Mouse (Mus musculus) kidney, embryonic 16.5 days (tissue): ENCODE data around the gene Rps6kb2. TPM values are rescaled to one million over a fixed set of nuclear protein-coding genes. Genes with fewer than 3 reads are reported as not detected.
A peak's percentile ranks its signal among the peaks of the same experiment; 100 is the strongest.

Source experiments
- ATAC-seq: fragments of 200-750 bp; cut with Nextera tagmentation; 2 replicates; pipeline ENCODE4 v1.8.0; 2017; ENCODE audit warnings: moderate TSS enrichment; ENCODE audit not compliant: low FRiP score, low TSS enrichment
- H3K27ac ChIP-seq: fragments of 300-500 bp; sonication (generic); 2 replicates; pipeline ENCODE4 v1.5.1; 2014; ENCODE audit warnings: low read length
- H3K27me3 ChIP-seq: fragments of 300-500 bp; sonication (generic); 2 replicates; pipeline ENCODE4 v1.6.1; 2014; ENCODE audit warnings: low read length, control low read depth, mixed read lengths; ENCODE audit not compliant: insufficient read depth
- H3K36me3 ChIP-seq: fragments of 300-500 bp; sonication (generic); 2 replicates; pipeline ENCODE4 v1.6.1; 2014; ENCODE audit warnings: low read length, control low read depth, mixed read lengths; ENCODE audit not compliant: insufficient read depth
- H3K4me1 ChIP-seq: fragments of 300-500 bp; sonication (generic); 2 replicates; pipeline ENCODE4 v1.6.1; 2014; ENCODE audit warnings: low read length, control low read depth, mixed read lengths; ENCODE audit not compliant: insufficient read depth
- H3K4me2 ChIP-seq: fragments of 300-500 bp; sonication (generic); replicated peaks from 2 replicates; pipeline ENCODE4 v1.6.1; 2014; ENCODE audit warnings: low read depth, low read length
- H3K4me3 ChIP-seq: fragments of 300-500 bp; sonication (generic); 2 replicates; pipeline ENCODE4 v1.5.1; 2014; ENCODE audit warnings: mild to moderate bottlenecking, low read length
- H3K9ac ChIP-seq: fragments of 300-500 bp; sonication (generic); replicated peaks from 2 replicates; pipeline ENCODE4 v1.6.1; 2014; ENCODE audit warnings: low read length
- H3K9me3 ChIP-seq: fragments of 300-500 bp; sonication (generic); 2 replicates; pipeline ENCODE4 v1.6.1; 2016; ENCODE audit warnings: low read length, control low read depth
- WGBS: fragments of 180-500 bp; shearing (Covaris S2); extraction: QIAGEN DNeasy Blood & Tissue Kit; methylation state at CpG from one replicate; pipeline ENCODE4 v1.1.7; 2014; 5-methylcytosine and 5-hydroxymethylcytosine counted together
- polyA plus RNA-seq: library from polyadenylated mRNA; unstranded; fragments of >200 nt; fragmentation: Nextera tagmentation; extraction: Ambion mirVana; gene quantifications from 2 replicates; pipeline ENCODE4 v1.2.1, GENCODE M21; 2015

Gene Rps6kb2
- polyA plus RNA-seq, 1 experiment from 2014 or later = 62.9 TPM

DNA sequence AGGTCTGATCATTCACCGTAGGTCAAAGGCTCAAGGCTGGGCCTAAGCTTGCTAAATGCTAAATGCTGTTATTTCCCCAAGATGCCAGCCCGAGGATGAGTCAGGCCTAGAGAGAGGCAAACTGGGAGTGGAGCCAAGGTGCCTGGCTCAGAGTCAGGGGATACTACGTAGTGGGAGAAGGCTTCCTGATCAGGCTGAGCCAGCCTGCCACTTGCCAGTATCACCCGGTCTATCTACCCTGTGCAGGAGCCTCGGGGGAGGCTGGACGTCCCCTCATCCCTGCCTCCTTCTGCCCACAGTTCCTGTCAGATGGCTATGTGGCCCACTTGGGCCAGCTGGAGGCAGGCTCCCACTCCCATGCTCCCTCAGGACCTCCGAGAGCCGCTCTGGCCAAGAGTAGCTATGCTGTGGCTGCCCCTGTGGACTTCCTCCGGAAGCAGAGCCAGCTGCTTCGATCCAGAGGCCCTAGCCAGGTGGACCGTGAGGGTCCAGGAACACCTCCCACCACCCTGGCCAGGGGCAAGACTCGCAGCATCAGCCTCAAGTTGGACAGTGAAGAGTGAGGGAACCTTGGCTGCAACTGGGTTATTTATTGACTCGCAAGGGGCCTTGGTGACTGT, 49.9 kb downstream of the Rps6kb2 start:
- Histone ChIP-seq H3K4me2 (no peak overlapping the region; the same call in 1 of the 2 replicates), H3K27ac (peak overlapping the region; percentile 87), H3K9ac (peak overlapping the region; percentile 22), H3K4me3 (no peak overlapping the region), H3K9me3 (no peaks in the 10 kb centered on the region), H3K4me1 (peaks cover 22% of the 10 kb centered on the region), H3K36me3 (peaks cover 33% of the 10 kb centered on the region), H3K27me3 (no peaks in the 10 kb centered on the region)
- WGBS = 39% methylated on average over 13 of the region's 13 CpGs
- peak; percentile 31 for ATAC-seq

- 97% methylated on average over 26 of the region's 26 CpGs for WGBS
Observed at GRCm38 (mm10) chr19:4112063-4112960, 50.8 kb downstream of the Rps6kb2 start.

DNA sequence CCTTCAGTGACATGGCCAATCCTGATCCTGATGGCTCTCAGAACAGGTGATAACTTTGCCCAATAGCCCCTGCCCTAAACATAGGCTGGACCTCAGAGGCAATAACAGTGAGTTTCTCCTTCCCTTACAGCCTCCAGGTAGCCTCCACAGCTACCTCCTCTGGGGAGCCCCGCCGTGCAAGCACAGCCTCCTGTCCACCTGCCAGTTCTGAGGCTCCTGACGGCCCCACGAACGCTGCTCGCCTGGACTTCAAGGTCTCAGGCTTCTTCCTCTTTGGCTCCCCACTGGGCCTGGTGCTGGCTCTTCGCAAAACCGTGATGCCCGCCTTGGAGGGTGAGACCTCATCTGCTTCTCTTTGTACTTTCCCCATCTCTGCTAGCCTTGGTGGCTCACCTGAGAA, 54.6 kb downstream of the Rps6kb2 start:
- Histone ChIP-seq H3K36me3 (peaks cover 8% of the 10 kb centered on the region), H3K4me2 (no peak overlapping the region), H3K4me3 (no peak overlapping the region), H3K9ac (no peak overlapping the region), H3K9me3 (no peaks in the 10 kb centered on the region), H3K27me3 (no peaks in the 10 kb centered on the region), H3K27ac (no peak overlapping the region), H3K4me1 (peaks cover 11% of the 10 kb centered on the region)
- no peak for ATAC-seq
- 84% methylated on average over 9 of the region's 9 CpGs for WGBS

More at GRCm38 (mm10) chr19:4112063-4112960, 50.8 kb downstream of the Rps6kb2 start:
- H3K36me3 ChIP-seq = peaks cover 26% of the 10 kb centered on the region
- no peak overlapping the region for H3K4me3 ChIP-seq
- no peak overlapping the region for H3K4me2 ChIP-seq
- H3K4me1 ChIP-seq = peaks cover 22% of the 10 kb centered on the region
- no peak overlapping the region for H3K9ac ChIP-seq
- H3K27me3 ChIP-seq = no peaks in the 10 kb centered on the region
- no peak for ATAC-seq
- H3K9me3 ChIP-seq = no peaks in the 10 kb centered on the region
- peak overlapping the region; percentile 87; the same call in 1 of the 2 replicates for H3K27ac ChIP-seq

DNA sequence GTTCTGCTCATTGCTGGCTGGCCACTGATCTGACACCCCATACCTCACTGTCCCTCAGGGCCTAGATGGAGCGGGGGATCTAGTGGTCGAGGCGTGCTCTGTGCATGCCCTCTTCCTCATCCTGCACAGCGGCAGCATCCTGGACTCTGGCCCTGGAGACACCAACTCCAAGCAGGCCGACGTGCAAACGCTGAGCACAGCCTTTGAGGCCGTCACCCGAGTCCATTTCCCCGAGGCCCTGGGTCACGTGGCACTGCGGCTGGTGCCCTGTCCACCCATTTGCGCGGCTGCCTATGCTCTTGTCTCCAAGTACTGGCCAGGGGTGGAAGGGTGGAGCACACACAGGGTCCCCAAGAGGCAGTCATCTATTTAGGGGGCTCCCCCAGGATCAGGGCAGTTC, 56.5 kb downstream of the Rps6kb2 start:
- no peak overlapping the region for H3K4me3 ChIP-seq
- no peak overlapping the region for H3K9ac ChIP-seq
- no peaks in the 10 kb centered on the region for H3K9me3 ChIP-seq
- 87% methylated on average over 14 of the region's 14 CpGs for WGBS
- no peak for ATAC-seq
- H3K4me2 ChIP-seq = no peak overlapping the region
- peaks cover 5% of the 10 kb centered on the region; the same call in 1 of the 2 replicates for H3K27me3 ChIP-seq
- H3K4me1 ChIP-seq = no peaks in the 10 kb centered on the region
- no peak overlapping the region for H3K27ac ChIP-seq
- peaks cover under 1% of the 10 kb centered on the region; the same call in 1 of the 2 replicates for H3K36me3 ChIP-seq

DNA sequence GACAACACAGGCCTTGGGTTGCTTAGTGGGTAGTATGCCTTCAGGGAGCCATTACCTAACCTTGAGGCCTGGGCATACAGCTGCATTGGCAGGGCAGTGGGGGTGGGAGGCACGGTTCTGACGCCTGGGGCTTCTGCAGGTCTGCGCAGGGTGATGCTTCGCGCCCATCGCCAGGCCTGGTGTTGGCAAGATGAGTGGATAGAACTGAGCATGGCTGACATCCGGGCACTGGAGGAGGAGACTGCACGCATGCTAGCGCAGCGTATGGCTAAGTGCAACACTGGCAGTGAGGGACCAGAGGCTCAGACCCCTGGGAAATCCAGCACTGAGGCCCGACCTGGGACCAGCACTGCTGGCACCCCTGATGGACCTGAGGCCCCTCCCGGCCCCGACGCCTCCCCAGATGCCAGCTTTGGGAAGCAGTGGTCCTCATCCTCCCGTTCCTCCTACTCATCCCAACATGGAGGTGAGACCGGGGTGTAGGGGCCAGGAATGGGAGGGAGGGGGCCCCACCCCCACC, 58.4 kb downstream of the Rps6kb2 start:
- no peak overlapping the region for H3K9ac ChIP-seq
- no peak overlapping the region for H3K4me2 ChIP-seq
- H3K27ac ChIP-seq = no peak overlapping the region
- H3K4me1 ChIP-seq = peaks cover 17% of the 10 kb centered on the region
- 85% methylated on average over 16 of the region's 16 CpGs for WGBS
- no peaks in the 10 kb centered on the region for H3K9me3 ChIP-seq
- ATAC-seq = no peak
- no peaks in the 10 kb centered on the region; the same call in 1 of the 2 replicates for H3K36me3 ChIP-seq
- H3K27me3 ChIP-seq = peaks cover 23% of the 10 kb centered on the region
- no peak overlapping the region for H3K4me3 ChIP-seq

Other genes starting within 250 kb of the Rps6kb2 start
- 3.9 and 5.1 TPM in 2 replicates for gene Aldh3b1, start 233.5 kb downstream of the Rps6kb2 start, polyA plus RNA-seq
- 19.4 and 23.1 TPM in 2 replicates for gene Unc93b1, start 228.2 kb downstream of the Rps6kb2 start, polyA plus RNA-seq
- gene Aldh3b3, start 204.7 kb downstream of the Rps6kb2 start, polyA plus RNA-seq = not detected in 2 replicates
- 3.7 and 5.1 TPM in 2 replicates for gene Aldh3b2, start 191.0 kb downstream of the Rps6kb2 start, polyA plus RNA-seq
- gene Acy3, start 176.8 kb downstream of the Rps6kb2 start, polyA plus RNA-seq = 44.8 and 47.5 TPM in 2 replicates
- 1.5 TPM in 2 replicates for gene Tbx10, start 170.6 kb downstream of the Rps6kb2 start, polyA plus RNA-seq
- gene Nudt8, start 162.8 kb downstream of the Rps6kb2 start, polyA plus RNA-seq = 36.2 and 39.8 TPM in 2 replicates
- 3.9 and 5.2 TPM in 2 replicates for gene Gm49405, start 162.7 kb downstream of the Rps6kb2 start, polyA plus RNA-seq
- 5.3 and 6.1 TPM in 2 replicates for gene Doc2g, start 160.0 kb downstream of the Rps6kb2 start, polyA plus RNA-seq
- gene Ndufv1, start 150.5 kb downstream of the Rps6kb2 start, polyA plus RNA-seq = 261 and 285 TPM in 2 replicates
- gene Gstp1, start 125.4 kb downstream of the Rps6kb2 start, polyA plus RNA-seq = 526 and 535 TPM in 2 replicates
- 2.5 and 9.6 TPM in 2 replicates for gene Gstp2, start 117.3 kb downstream of the Rps6kb2 start, polyA plus RNA-seq
- gene Gstp3, start 103.8 kb downstream of the Rps6kb2 start, polyA plus RNA-seq = 0.36 and 0.49 TPM in 2 replicates
- gene Cabp2, start 81.8 kb downstream of the Rps6kb2 start, polyA plus RNA-seq = 0.21 and 0.96 TPM in 2 replicates
- gene Cdk2ap2, start 66.2 kb downstream of the Rps6kb2 start, polyA plus RNA-seq = 135 and 138 TPM in 2 replicates
- gene Pitpnm1, start 63.4 kb downstream of the Rps6kb2 start, polyA plus RNA-seq = 20.0 and 22.2 TPM in 2 replicates
- gene Aip, start 37.5 kb downstream of the Rps6kb2 start, polyA plus RNA-seq = 115 and 120 TPM in 2 replicates
- gene Gpr152, start 23.6 kb downstream of the Rps6kb2 start, polyA plus RNA-seq = not detected in 2 replicates
- gene Cabp4, start 19.3 kb downstream of the Rps6kb2 start, polyA plus RNA-seq = 0.14 and 0.21 TPM in 2 replicates
- 201 and 218 TPM in 2 replicates for gene Coro1b, start 14.7 kb downstream of the Rps6kb2 start, polyA plus RNA-seq
- gene Ptprcap, start 9.8 kb downstream of the Rps6kb2 start, polyA plus RNA-seq = 0.49 and 1.1 TPM in 2 replicates
- 2.9 and 3.3 TPM in 2 replicates for gene Carns1, start 12.1 kb upstream of the Rps6kb2 start, polyA plus RNA-seq
- 2.5 and 3.1 TPM in 2 replicates for gene Tbc1d10c, start 27.9 kb upstream of the Rps6kb2 start, polyA plus RNA-seq
- gene Ppp1ca, start 28.7 kb upstream of the Rps6kb2 start, polyA plus RNA-seq = 1,050 and 1,120 TPM in 2 replicates
- 39.4 and 39.9 TPM in 2 replicates for gene Rad9a, start 38.3 kb upstream of the Rps6kb2 start, polyA plus RNA-seq
- 6.8 and 7.5 TPM in 2 replicates for gene Clcf1, start 50.9 kb upstream of the Rps6kb2 start, polyA plus RNA-seq
- gene AC109138.7, start 51.0 kb upstream of the Rps6kb2 start, polyA plus RNA-seq = not detected in 2 replicates
- gene Pold4, start 68.5 kb upstream of the Rps6kb2 start, polyA plus RNA-seq = 34.2 and 36.3 TPM in 2 replicates
- gene Ssh3, start 105.8 kb upstream of the Rps6kb2 start, polyA plus RNA-seq = 22.9 and 24.3 TPM in 2 replicates
- 7.4 and 9.0 TPM in 2 replicates for gene Ankrd13d, start 119.8 kb upstream of the Rps6kb2 start, polyA plus RNA-seq
- gene Grk2, start 142.9 kb upstream of the Rps6kb2 start, polyA plus RNA-seq = 15.9 and 20.0 TPM in 2 replicates
- gene Kdm2a, start 234.9 kb upstream of the Rps6kb2 start, polyA plus RNA-seq = 47.5 and 56.2 TPM in 2 replicates